Mouse (Mus musculus) cortical plate, adult 2 months (tissue): ENCODE data around the gene Vapb.

Experiments used
- CTCF ChIP-seq: fragments of 200-500 bp; IDR thresholded peaks from 2 replicates; pipeline ENCODE4 v1.5.1; 2011; ENCODE audit warnings: mild to moderate bottlenecking, control low read depth, low read length; ENCODE audit not compliant: insufficient read depth; ENCODE audit errors: extremely low read depth
- POLR2A ChIP-seq: fragments of 200-500 bp; IDR thresholded peaks from 2 replicates; pipeline ENCODE4 v1.6.1; 2011; ENCODE audit warnings: mild to moderate bottlenecking, low read length, control low read depth; ENCODE audit not compliant: insufficient read depth; ENCODE audit errors: extremely low read depth

- TF ChIP-seq CTCF (no peak), POLR2A (no peak)
Observed at GRCm38 (mm10) chr2:173808942-173809341, 71.6 kb downstream of the Vapb start.
